Mouse (Mus musculus): ENCODE results near the gene Armh3.

Armh3 gene

DNA sequence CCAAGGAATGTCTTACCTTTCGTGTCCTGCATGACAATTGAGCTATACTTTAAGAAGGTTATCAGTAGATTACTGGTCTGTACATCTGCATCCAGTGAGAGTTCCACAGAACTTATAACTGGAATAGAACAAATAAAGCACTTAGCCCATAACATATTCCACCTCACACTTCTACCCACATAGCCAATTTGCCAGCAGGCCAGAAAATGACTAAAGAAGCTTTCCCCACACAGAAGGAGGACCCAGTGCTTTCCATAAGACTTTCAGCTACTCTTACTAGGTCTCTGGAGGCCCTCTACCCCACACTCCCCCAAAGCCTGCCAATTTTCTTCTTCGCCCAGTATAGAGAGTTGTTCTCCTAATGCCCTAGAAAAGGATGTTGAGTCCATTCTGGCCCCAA is 52.3 kb downstream of the Armh3 start:
- peaks cover 57% of the 10 kb centered on the region for H3K36me3 ChIP-seq (ENCODE audit: insufficient read depth, low read length)
- peaks cover 5% of the 10 kb centered on the region; the same call in 1 of the 2 replicates for H3K4me1 ChIP-seq (replicated peaks; ENCODE audit: low read depth, low read length)
- no peak overlapping the region for H3K4me3 ChIP-seq (replicated peaks; ENCODE audit: low read length)
- TF ChIP-seq CTCF (conservative IDR thresholded peaks at IDR 0.05; ENCODE audit: low read length) (no peak), POU5F1 (IDR thresholded peaks at IDR 0.05; ENCODE audit: borderline replicate concordance, low read length) (no peak), NANOG (IDR thresholded peaks at IDR 0.05; ENCODE audit: borderline replicate concordance, low read length) (no peak)
- H3K9me3 ChIP-seq (ENCODE audit: low read length): no peaks in the 10 kb centered on the region
- no peaks in the 10 kb centered on the region for H3K27me3 ChIP-seq (ENCODE audit: insufficient read depth, low read length)

DNA sequence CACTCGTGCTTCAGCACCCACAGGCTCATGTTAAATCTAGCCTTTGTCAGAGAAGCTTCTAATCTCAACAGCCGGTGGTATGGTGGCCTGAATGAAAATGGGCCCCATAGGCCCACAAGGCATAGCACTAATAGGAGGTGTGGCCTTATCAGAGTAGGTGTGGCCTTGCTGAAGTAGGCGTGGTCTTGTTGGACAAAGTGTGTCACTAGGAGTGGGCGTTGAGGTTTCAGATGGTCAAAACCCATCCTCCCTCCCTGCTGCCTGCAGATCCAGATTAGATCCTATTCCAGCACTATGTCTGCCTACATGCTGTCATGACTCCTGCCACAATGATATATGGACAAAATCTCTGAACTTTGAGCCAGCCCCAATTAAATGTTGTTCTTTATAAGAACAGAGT is 54.5 kb downstream of the Armh3 start:
- H3K9me3 ChIP-seq (ENCODE audit: low read length): no peaks in the 10 kb centered on the region
- H3K4me1 ChIP-seq (replicated peaks; ENCODE audit: low read depth, low read length): peaks cover 5% of the 10 kb centered on the region; the same call in 1 of the 2 replicates
- no peaks in the 10 kb centered on the region for H3K27me3 ChIP-seq (ENCODE audit: insufficient read depth, low read length)
- H3K4me3 ChIP-seq (replicated peaks; ENCODE audit: low read length): no peak overlapping the region
- H3K36me3 ChIP-seq (ENCODE audit: insufficient read depth, low read length): peaks cover 56% of the 10 kb centered on the region
- TF ChIP-seq NANOG (IDR thresholded peaks at IDR 0.05; ENCODE audit: borderline replicate concordance, low read length) (no peak), CTCF (conservative IDR thresholded peaks at IDR 0.05; ENCODE audit: low read length) (no peak), POU5F1 (IDR thresholded peaks at IDR 0.05; ENCODE audit: borderline replicate concordance, low read length) (no peak)

DNA sequence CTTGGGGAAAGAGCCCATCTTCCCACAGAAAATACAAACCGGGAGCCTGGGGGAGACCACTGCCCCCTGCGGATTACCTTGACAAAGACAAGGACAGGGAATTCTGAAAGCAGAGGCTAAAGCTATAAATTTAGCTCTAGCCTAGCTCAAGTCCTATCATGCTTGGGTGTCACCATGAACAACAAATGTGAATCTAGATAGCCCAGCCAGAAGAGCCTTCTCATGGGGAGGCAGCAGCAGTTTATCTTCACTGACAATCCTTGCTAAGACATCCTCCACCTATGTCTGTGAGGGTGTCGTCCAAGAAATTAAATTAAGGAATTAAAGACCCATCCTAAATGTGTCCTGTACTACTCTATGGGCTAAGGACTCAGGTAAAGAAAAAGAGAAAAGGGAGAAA is 60.2 kb downstream of the Armh3 start:
- Histone ChIP-seq H3K9me3 (ENCODE audit: low read length) (no peaks in the 10 kb centered on the region), H3K36me3 (ENCODE audit: insufficient read depth, low read length) (peaks cover 48% of the 10 kb centered on the region), H3K4me3 (replicated peaks; ENCODE audit: low read length) (no peak overlapping the region), H3K27me3 (ENCODE audit: insufficient read depth, low read length) (no peaks in the 10 kb centered on the region), H3K4me1 (replicated peaks; ENCODE audit: low read depth, low read length) (peaks cover 27% of the 10 kb centered on the region)
- TF ChIP-seq POU5F1 (IDR thresholded peaks at IDR 0.05; ENCODE audit: borderline replicate concordance, low read length): no peak
- TF ChIP-seq CTCF (conservative IDR thresholded peaks at IDR 0.05; ENCODE audit: low read length): no peak
- TF ChIP-seq NANOG (IDR thresholded peaks at IDR 0.05; ENCODE audit: borderline replicate concordance, low read length): no peak

DNA sequence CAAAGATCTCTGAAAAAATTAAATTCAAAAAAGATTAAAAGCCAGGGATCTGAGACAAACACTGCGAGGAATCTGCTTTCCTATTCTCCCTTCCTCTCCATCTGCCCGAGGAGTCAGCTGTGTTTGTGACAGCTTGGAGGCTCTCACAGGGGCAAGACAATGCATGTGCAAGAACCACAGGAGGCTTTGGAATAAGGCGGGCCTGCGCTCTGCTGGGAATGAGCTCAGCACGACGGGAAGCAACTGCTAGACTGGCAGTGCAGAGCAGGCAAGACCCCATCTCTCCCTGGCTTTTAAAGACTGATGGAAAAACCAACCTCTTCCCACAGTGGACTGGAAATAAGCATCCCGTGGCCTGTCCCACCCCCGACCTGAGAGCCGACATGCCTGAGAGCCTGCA is 60.8 kb downstream of the Armh3 start:
- Histone ChIP-seq H3K27me3 (ENCODE audit: insufficient read depth, low read length) (no peaks in the 10 kb centered on the region), H3K4me1 (replicated peaks; ENCODE audit: low read depth, low read length) (peaks cover 27% of the 10 kb centered on the region), H3K36me3 (ENCODE audit: insufficient read depth, low read length) (peaks cover 48% of the 10 kb centered on the region), H3K9me3 (ENCODE audit: low read length) (no peaks in the 10 kb centered on the region), H3K4me3 (replicated peaks; ENCODE audit: low read length) (no peak overlapping the region)
- TF ChIP-seq NANOG (IDR thresholded peaks at IDR 0.05; ENCODE audit: borderline replicate concordance, low read length) (no peak), POU5F1 (IDR thresholded peaks at IDR 0.05; ENCODE audit: borderline replicate concordance, low read length) (no peak), CTCF (conservative IDR thresholded peaks at IDR 0.05; ENCODE audit: low read length) (no peak)

DNA sequence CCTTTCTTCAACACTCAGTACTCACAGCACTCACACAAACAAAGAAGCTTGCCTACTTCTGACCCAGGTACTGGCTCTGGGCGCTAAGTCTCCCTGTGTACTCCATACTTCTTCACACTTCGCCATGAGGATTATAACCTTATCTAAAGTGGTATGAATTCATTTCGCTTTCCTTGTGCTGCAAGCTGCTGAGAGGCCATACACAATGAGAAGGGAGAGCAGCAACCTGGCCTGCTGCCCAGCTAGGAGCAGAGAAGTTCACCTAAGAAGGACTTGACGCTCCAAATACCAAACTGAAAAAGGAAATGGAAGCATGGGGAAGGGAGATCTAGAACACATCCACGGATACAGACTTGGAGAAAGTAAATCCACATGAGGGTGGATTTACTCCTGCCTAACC is 71.1 kb downstream of the Armh3 start:
- Histone ChIP-seq H3K9me3 (ENCODE audit: low read length) (no peaks in the 10 kb centered on the region), H3K4me1 (replicated peaks; ENCODE audit: low read depth, low read length) (no peaks in the 10 kb centered on the region), H3K4me3 (replicated peaks; ENCODE audit: low read length) (no peak overlapping the region), H3K27me3 (ENCODE audit: insufficient read depth, low read length) (no peaks in the 10 kb centered on the region), H3K36me3 (ENCODE audit: insufficient read depth, low read length) (peaks cover 43% of the 10 kb centered on the region)
- TF ChIP-seq POU5F1 (IDR thresholded peaks at IDR 0.05; ENCODE audit: borderline replicate concordance, low read length): no peak
- TF ChIP-seq NANOG (IDR thresholded peaks at IDR 0.05; ENCODE audit: borderline replicate concordance, low read length): no peak
- TF ChIP-seq CTCF (conservative IDR thresholded peaks at IDR 0.05; ENCODE audit: low read length): no peak

DNA sequence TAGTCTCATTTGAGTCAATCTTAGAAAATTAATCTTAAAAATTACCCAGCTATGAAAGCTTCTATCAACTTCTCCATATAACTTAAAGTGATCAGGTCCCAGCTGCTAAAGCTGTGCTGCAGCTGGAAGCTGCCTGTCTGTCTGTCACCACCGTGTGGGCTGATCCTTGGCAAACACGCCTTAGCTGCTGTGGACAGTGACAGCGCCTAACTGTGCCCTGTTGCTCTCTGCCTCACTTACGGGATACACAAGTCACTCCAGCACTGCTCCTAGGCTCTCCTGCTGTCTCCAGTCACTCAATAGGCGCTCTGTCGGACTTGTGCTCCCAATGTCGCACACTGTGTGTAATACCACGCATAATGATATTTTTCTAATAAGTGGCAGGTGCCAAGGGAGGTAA is 71.9 kb downstream of the Armh3 start:
- H3K27me3 ChIP-seq (ENCODE audit: insufficient read depth, low read length): no peaks in the 10 kb centered on the region

DNA sequence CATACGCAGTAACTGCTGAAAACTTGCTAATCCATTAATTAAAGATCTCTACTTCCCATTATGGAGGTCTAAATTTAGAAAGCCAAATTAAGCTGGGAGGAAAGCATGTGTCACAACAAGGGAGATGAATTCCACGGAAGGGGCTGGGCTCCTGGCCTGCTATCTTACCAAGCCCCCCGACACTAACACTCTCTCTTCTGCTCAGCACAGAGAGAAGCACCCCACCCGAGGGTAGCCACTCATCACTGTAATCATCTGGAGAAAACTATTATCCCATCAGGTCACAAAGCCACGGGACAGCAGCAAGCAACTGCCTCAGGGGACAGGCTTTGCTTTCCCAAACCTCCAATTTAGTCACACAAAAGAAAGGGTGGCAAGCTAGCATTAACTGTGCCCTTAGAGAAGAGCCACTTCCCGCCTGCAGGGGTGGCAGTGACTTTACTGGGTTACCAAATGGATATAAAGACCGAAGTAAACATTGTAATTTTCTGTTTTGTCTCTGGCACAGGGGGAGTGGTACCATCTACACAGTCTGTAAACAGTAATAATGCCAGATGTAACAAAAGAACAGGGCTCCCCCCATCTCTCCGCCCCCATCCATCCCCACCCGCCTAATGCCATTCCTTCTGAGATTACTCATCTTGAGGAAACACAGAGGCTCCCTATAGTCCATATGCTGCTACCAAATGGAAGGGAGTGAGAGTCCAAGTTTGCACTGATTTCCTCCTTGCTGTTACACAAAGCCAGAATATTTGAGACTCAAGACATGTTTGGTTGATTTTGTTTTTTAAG is 77.8 kb downstream of the Armh3 start:
- H3K4me1 ChIP-seq (replicated peaks; ENCODE audit: low read depth, low read length): peaks cover 8% of the 10 kb centered on the region
- no peaks in the 10 kb centered on the region for H3K27me3 ChIP-seq (ENCODE audit: insufficient read depth, low read length)
- peaks cover 55% of the 10 kb centered on the region for H3K36me3 ChIP-seq (ENCODE audit: insufficient read depth, low read length)
- TF ChIP-seq NANOG (IDR thresholded peaks at IDR 0.05; ENCODE audit: borderline replicate concordance, low read length) (no peak), POU5F1 (IDR thresholded peaks at IDR 0.05; ENCODE audit: borderline replicate concordance, low read length) (no peak), CTCF (conservative IDR thresholded peaks at IDR 0.05; ENCODE audit: low read length) (no peak)
- no peak overlapping the region for H3K4me3 ChIP-seq (replicated peaks; ENCODE audit: low read length)
- H3K9me3 ChIP-seq (ENCODE audit: low read length): no peaks in the 10 kb centered on the region

More for the DNA sequence above, 71.9 kb downstream of the Armh3 start:
- TF ChIP-seq CTCF (conservative IDR thresholded peaks at IDR 0.05; ENCODE audit: low read length): no peak
- no peak for TF ChIP-seq NANOG (IDR thresholded peaks at IDR 0.05; ENCODE audit: borderline replicate concordance, low read length)
- TF ChIP-seq POU5F1 (IDR thresholded peaks at IDR 0.05; ENCODE audit: borderline replicate concordance, low read length): no peak
- peaks cover 43% of the 10 kb centered on the region for H3K36me3 ChIP-seq (ENCODE audit: insufficient read depth, low read length)
- H3K4me1 ChIP-seq (replicated peaks; ENCODE audit: low read depth, low read length): no peaks in the 10 kb centered on the region
- H3K9me3 ChIP-seq (ENCODE audit: low read length): no peaks in the 10 kb centered on the region
- no peak overlapping the region for H3K4me3 ChIP-seq (replicated peaks; ENCODE audit: low read length)

DNA sequence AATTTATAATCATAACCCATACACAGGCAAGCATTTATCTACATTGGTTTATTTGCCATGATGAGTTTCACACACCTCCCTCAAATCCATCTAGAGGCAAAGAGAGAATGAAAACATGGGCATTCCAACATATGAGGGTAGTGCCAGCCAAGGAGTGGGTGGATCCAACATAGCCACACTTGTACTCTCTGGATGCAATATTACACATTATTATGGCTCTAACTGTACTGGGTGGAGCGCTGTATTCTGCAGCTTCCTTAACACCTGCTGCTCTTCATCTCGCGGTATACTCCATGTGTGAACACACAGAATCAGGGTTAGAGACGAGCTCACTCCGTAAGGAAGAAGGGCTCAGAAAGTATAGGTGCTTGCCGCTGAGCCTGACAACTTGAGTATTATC is 79.9 kb downstream of the Armh3 start:
- Histone ChIP-seq H3K27me3 (ENCODE audit: insufficient read depth, low read length) (no peaks in the 10 kb centered on the region), H3K9me3 (ENCODE audit: low read length) (no peaks in the 10 kb centered on the region), H3K4me3 (replicated peaks; ENCODE audit: low read length) (no peak overlapping the region), H3K36me3 (ENCODE audit: insufficient read depth, low read length) (peaks cover 57% of the 10 kb centered on the region), H3K4me1 (replicated peaks; ENCODE audit: low read depth, low read length) (peaks cover 8% of the 10 kb centered on the region)
- TF ChIP-seq CTCF (conservative IDR thresholded peaks at IDR 0.05; ENCODE audit: low read length) (no peak), NANOG (IDR thresholded peaks at IDR 0.05; ENCODE audit: borderline replicate concordance, low read length) (no peak), POU5F1 (IDR thresholded peaks at IDR 0.05; ENCODE audit: borderline replicate concordance, low read length) (no peak)
